Mouse (Mus musculus) embryonic facial prominence, embryonic 11.5 days (tissue): Measurements from ENCODE around the gene Tiam1. TPM values are rescaled to one million over a fixed set of nuclear protein-coding genes. Genes with fewer than 3 reads are reported as not detected.

Experiments
- ATAC-seq: fragments of 200-750 bp; cut with Nextera tagmentation; replicated peaks from 2 replicates; pipeline ENCODE4 v1.8.0; 2017; ENCODE audit warnings: low read depth; ENCODE audit not compliant: insufficient number of reproducible peaks, low FRiP score, low TSS enrichment
- DNase-seq: peaks from one replicate; pipeline ENCODE4 v3.0.0-alpha.2; 2015; ENCODE audit warnings: low spot score
- H3K27ac ChIP-seq: fragments of 300-500 bp; sonication (generic); replicated peaks from 2 replicates; pipeline ENCODE4 v1.5.1; 2014; ENCODE audit warnings: mild to moderate bottlenecking, low read depth, low read length, control low read depth
- H3K27me3 ChIP-seq: fragments of 300-500 bp; sonication (generic); 2 replicates; pipeline ENCODE4 v1.6.1; 2014; ENCODE audit warnings: mild to moderate bottlenecking, low read length, moderate library complexity, mixed read lengths; ENCODE audit not compliant: control insufficient read depth, insufficient read depth
- H3K36me3 ChIP-seq: fragments of 300-500 bp; sonication (generic); replicated peaks from 2 replicates; pipeline ENCODE4 v1.6.1; 2014; ENCODE audit warnings: low read depth, mild to moderate bottlenecking, low read length, moderate library complexity, mixed read lengths; ENCODE audit not compliant: control insufficient read depth, insufficient read depth
- H3K4me1 ChIP-seq: fragments of 300-500 bp; sonication (generic); 2 replicates; pipeline ENCODE4 v1.6.1; 2014; ENCODE audit warnings: low read length, mixed read lengths; ENCODE audit not compliant: control insufficient read depth, insufficient read depth
- H3K4me2 ChIP-seq: fragments of 300-500 bp; sonication (generic); 2 replicates; pipeline ENCODE4 v1.6.1; 2014; ENCODE audit warnings: low read depth, mild to moderate bottlenecking, control low read depth, low read length, moderate library complexity
- H3K4me3 ChIP-seq: fragments of 300-500 bp; sonication (generic); 2 replicates; pipeline ENCODE4 v1.5.1; 2014; ENCODE audit warnings: low read depth, low read length, control low read depth
- H3K9ac ChIP-seq: fragments of 300-500 bp; sonication (generic); replicated peaks from 2 replicates; pipeline ENCODE4 v1.6.1; 2014; ENCODE audit warnings: mild to moderate bottlenecking, control low read depth, low read length
- H3K9me3 ChIP-seq: fragments of 300-500 bp; sonication (generic); replicated peaks from 2 replicates; pipeline ENCODE4 v1.6.1; 2016; ENCODE audit warnings: mild to moderate bottlenecking, low read length, inconsistent platforms, mixed read lengths; ENCODE audit not compliant: control insufficient read depth
- WGBS: fragments of 180-500 bp; shearing (Covaris S2); extraction: QIAGEN DNeasy Blood & Tissue Kit; methylation state at CpG from one replicate; pipeline ENCODE4 v1.1.7; 2014; 5-methylcytosine and 5-hydroxymethylcytosine counted together
- polyA plus RNA-seq: library from polyadenylated mRNA; unstranded; fragments of >200 nt; fragmentation: Nextera tagmentation; extraction: Ambion mirVana; gene quantifications from 2 replicates; pipeline ENCODE4 v1.2.1, GENCODE M21; 2014

The Tiam1 gene
- polyA plus RNA-seq, 1 experiment from 2014 or later = 33.8 TPM

GRCm38 (mm10) chr16:89936571-89936970, 207.0 kb downstream of the Tiam1 start:
- Histone ChIP-seq H3K4me2 (no peak overlapping the region), H3K9me3 (no peaks in the 10 kb centered on the region), H3K4me1 (no peaks in the 10 kb centered on the region), H3K27me3 (no peaks in the 10 kb centered on the region), H3K27ac (no peak overlapping the region), H3K36me3 (no peaks in the 10 kb centered on the region), H3K4me3 (no peak overlapping the region), H3K9ac (no peak overlapping the region)
- WGBS = 72% methylated on average over 6 of the region's 6 CpGs
- ATAC-seq (no peak), DNase-seq (no peak)

DNA sequence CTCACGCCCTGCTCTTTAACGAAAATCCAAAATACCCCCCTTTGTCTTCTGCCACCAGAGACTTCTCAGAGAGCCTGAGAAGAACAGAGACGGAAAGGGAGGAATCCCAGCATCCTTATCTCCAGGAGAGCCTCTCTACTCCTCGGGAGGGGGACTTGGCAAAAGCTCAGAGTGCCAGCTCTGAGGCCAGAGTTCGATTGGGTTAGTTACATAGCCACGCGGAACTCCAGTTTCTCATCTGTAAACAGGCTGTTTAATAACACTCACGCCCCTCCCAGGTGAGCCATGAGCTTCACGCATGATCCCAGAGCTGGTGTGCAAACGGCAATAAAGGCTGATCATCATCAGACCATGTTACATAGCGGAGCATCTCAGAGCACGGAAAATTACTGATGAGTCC, 208.2 kb downstream of the Tiam1 start:
- Histone ChIP-seq H3K9me3 (no peaks in the 10 kb centered on the region), H3K9ac (no peak overlapping the region), H3K27me3 (no peaks in the 10 kb centered on the region), H3K4me2 (no peak overlapping the region), H3K36me3 (no peaks in the 10 kb centered on the region), H3K4me1 (no peaks in the 10 kb centered on the region), H3K4me3 (no peak overlapping the region), H3K27ac (no peak overlapping the region)
- ATAC-seq (no peak), DNase-seq (no peak)
- WGBS = 89% methylated on average over 12 of the region's 12 CpGs

- no peak overlapping the region for H3K9ac ChIP-seq
- 80% methylated on average over 10 of the region's 10 CpGs for WGBS
- H3K36me3 ChIP-seq = no peaks in the 10 kb centered on the region
- no peaks in the 10 kb centered on the region for H3K4me1 ChIP-seq
- ATAC-seq = no peak
- DNase-seq = no peak
- H3K9me3 ChIP-seq = no peaks in the 10 kb centered on the region
- no peak overlapping the region for H3K27ac ChIP-seq
- H3K4me2 ChIP-seq = no peak overlapping the region
- H3K4me3 ChIP-seq = no peak overlapping the region
- H3K27me3 ChIP-seq = no peaks in the 10 kb centered on the region
Observed at GRCm38 (mm10) chr16:89934616-89935015, 209.0 kb downstream of the Tiam1 start.

DNA sequence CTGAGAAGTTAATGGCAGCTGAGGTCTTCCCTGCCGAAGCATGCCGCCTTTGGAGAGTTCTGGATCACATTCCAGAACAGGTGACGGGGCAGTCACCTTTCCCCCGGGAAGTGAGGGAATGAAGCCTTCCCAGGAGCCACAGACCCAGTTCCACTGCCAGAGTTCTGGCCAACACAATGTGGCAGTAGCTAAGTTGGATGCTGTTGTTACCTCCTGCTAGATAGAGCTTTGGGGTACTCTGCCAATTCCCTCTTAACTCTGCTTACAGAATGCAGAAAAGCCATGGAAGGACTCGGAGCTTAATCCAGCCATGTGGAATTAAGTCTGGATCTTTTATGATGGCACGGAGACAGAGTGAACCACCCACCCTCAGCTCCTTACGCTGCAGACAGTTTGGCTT, 209.6 kb downstream of the Tiam1 start:
- no peak for DNase-seq
- 80% methylated on average over 7 of the region's 7 CpGs for WGBS
- no peak overlapping the region for H3K4me2 ChIP-seq

GRCm38 (mm10) chr16:89928611-89929010, 215.0 kb downstream of the Tiam1 start:
- Histone ChIP-seq H3K9me3 (no peaks in the 10 kb centered on the region), H3K27ac (no peak overlapping the region), H3K4me1 (no peaks in the 10 kb centered on the region), H3K9ac (no peak overlapping the region), H3K36me3 (no peaks in the 10 kb centered on the region), H3K4me3 (no peak overlapping the region), H3K4me2 (no peak overlapping the region), H3K27me3 (no peaks in the 10 kb centered on the region)
- WGBS = 86% methylated on average over 7 of the region's 7 CpGs
- no peak for DNase-seq
- no peak for ATAC-seq

More for the DNA sequence above, 209.6 kb downstream of the Tiam1 start:
- no peaks in the 10 kb centered on the region for H3K36me3 ChIP-seq
- no peaks in the 10 kb centered on the region for H3K27me3 ChIP-seq
- H3K4me1 ChIP-seq = no peaks in the 10 kb centered on the region
- H3K9me3 ChIP-seq = no peaks in the 10 kb centered on the region
- no peak overlapping the region for H3K4me3 ChIP-seq
- no peak for ATAC-seq
- H3K27ac ChIP-seq = no peak overlapping the region
- no peak overlapping the region for H3K9ac ChIP-seq

GRCm38 (mm10) chr16:89924249-89924890, 219.2 kb downstream of the Tiam1 start:
- DNase-seq (no peak), ATAC-seq (no peak)
- Histone ChIP-seq H3K9ac (no peak overlapping the region), H3K4me1 (no peaks in the 10 kb centered on the region), H3K4me3 (no peak overlapping the region), H3K36me3 (no peaks in the 10 kb centered on the region; the same call in 1 of the 2 replicates), H3K27ac (no peak overlapping the region), H3K4me2 (no peak overlapping the region), H3K9me3 (no peaks in the 10 kb centered on the region), H3K27me3 (no peaks in the 10 kb centered on the region)
- 81% methylated on average over 14 of the region's 14 CpGs for WGBS

DNA sequence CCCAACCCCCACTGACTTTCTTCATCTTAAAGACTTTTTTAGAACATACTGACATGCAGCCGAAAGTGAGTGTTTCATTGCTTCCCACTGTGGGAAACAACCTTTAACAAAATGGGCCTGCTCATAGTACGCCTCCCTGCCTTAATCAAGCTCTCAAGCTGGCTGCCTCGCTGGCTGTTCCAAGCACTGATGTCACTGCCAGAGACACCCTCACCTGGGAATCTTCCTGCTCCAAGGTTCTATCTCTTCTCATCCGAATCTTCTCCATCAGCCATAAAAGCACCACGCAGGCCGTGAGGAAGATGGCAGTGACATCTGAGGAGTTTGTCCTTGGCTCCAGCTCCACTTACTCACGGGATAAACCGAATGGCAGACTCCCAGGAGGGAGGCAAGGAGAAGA, 220.3 kb downstream of the Tiam1 start:
- Histone ChIP-seq H3K4me2 (no peak overlapping the region), H3K9me3 (no peaks in the 10 kb centered on the region), H3K4me3 (no peak overlapping the region), H3K36me3 (no peaks in the 10 kb centered on the region; the same call in 1 of the 2 replicates), H3K27ac (no peak overlapping the region), H3K4me1 (no peaks in the 10 kb centered on the region), H3K27me3 (no peaks in the 10 kb centered on the region), H3K9ac (no peak overlapping the region)
- 86% methylated on average over 8 of the region's 8 CpGs for WGBS
- ATAC-seq (no peak), DNase-seq (no peak)

DNA sequence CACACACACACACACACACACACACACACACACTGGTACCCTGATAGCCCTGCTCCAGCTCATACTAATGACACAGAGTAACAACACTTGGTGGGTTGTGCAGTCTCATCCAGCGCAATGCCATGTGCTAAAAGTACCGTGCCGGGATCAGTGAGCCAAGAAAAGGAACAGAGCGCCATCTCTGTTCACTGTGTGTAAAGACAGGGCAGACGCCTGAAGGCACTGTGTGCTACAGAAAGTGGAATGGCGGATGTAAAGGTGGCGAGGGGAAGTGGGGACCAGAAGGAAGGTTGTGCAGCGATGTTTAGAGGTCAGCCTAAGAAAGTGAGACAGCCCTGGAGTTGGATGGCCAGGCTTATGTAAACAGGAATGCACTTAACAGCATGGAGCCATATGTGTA, 221.1 kb downstream of the Tiam1 start:
- 80% methylated on average over 8 of the region's 8 CpGs for WGBS
- H3K4me1 ChIP-seq = no peaks in the 10 kb centered on the region
- H3K27ac ChIP-seq = no peak overlapping the region
- no peak overlapping the region for H3K4me3 ChIP-seq
- ATAC-seq = no peak; the same call in 1 of the 2 replicates
- no peaks in the 10 kb centered on the region; the same call in 1 of the 2 replicates for H3K36me3 ChIP-seq
- no peaks in the 10 kb centered on the region for H3K9me3 ChIP-seq
- no peak for DNase-seq
- no peak overlapping the region; the same call in 1 of the 2 replicates for H3K9ac ChIP-seq
- no peak overlapping the region for H3K4me2 ChIP-seq
- H3K27me3 ChIP-seq = no peaks in the 10 kb centered on the region
